Comparison of ENCODE assay signal across 15 mouse cellular contexts in genomic region chr12:90873959-90874358, GRCm38 (mm10).
A peak's percentile ranks its signal among the peaks of the same experiment; 100 is the strongest.
DNase-seq lines count a peak whose midpoint lies in the region; TF ChIP-seq lines count a peak whose summit lies in the region.
"Had no signal": no experiment of that assay in that cellular context is flagged by ENCODE, and none has a peak within 500 bp of the region (broad histone marks: within the 10 kb centered on the region; RNA-seq: fewer than 3 reads in every experiment).

No protein-coding gene starts in this region.

- H3K36me3 ChIP-seq in CH12.LX (replicated peaks in 1 of 2; ENCODE audit: control insufficient read depth in 1 of 2, insufficient read depth in 1 of 2, low read length in 1 of 2): no peaks in the 10 kb centered on the region
- H3K36me3 ChIP-seq: G1E had no signal

- peaks cover 0 to 13% of the 10 kb centered on the region in 2 experiments; a peak in 2 of 4 replicates for H3K4me1 ChIP-seq in CH12.LX (ENCODE audit: control insufficient read depth in 1 of 2, insufficient read depth in 2 of 2)

- no peak overlapping the region for H3K4me2 ChIP-seq in CH12.LX (ENCODE audit: insufficient read depth, low read depth, poor library complexity, severe bottlenecking)

- no peak for TF ChIP-seq CTCF in CH12.LX (conservative IDR thresholded peaks at IDR 0.05 in 1 of 2, IDR thresholded peaks at IDR 0.05 in 1 of 2; ENCODE audit: low read depth in 2 of 2, low read length in 2 of 2)

- TF ChIP-seq RAD21 in CH12.LX (IDR thresholded peaks at IDR 0.05; ENCODE audit: low read depth, low read length): no peak

- DNase-seq in CH12.LX (ENCODE audit: extremely low read depth): peak; percentile 31
- no peak for DNase-seq in layer of hippocampus, adult 9-10 months (ENCODE audit: low spot score)
- DNase-seq: adrenal gland, adult 2 months; adrenal gland, adult 8-10 months; adrenal gland, postnatal 10 days; adrenal gland, postnatal 14 days; adrenal gland, postnatal 25 days; adrenal gland, postnatal 36 days; B cell, adult 2 months; cerebellum, adult 11 months; cerebellum, adult 11-12 months; cerebellum, adult 18-20 months; cerebellum, adult 2 months; cerebellum, adult 8-10 months had no signal

- H3K9ac ChIP-seq in CH12.LX (ENCODE audit: insufficient read depth, low read depth): no peak overlapping the region

- H3K79me2 ChIP-seq in CH12.LX (replicated peaks; ENCODE audit: control insufficient read depth, extremely low read depth, insufficient read depth, poor library complexity, severe bottlenecking): no peaks in the 10 kb centered on the region

- no peaks in the 10 kb centered on the region for H3K27me3 ChIP-seq in CH12.LX (replicated peaks)

- H3K27ac ChIP-seq in CH12.LX (ENCODE audit: insufficient read depth, low read depth): no peak overlapping the region

- in situ Hi-C loops in CH12.LX (cut with MboI; ENCODE audit: low pct_ligation_motif_present, low pct_unique_long_range_greater_than_20kb, low sequenced_read_pairs): no loop called here

- no peaks in the 10 kb centered on the region for H3K9me3 ChIP-seq in CH12.LX (replicated peaks; ENCODE audit: low read length)
- H3K9me3 ChIP-seq: G1E had no signal

- peak; percentile 63 for TF ChIP-seq EP300 in CH12.LX (IDR thresholded peaks at IDR 0.05; ENCODE audit: low read length)

- H3K4me3 ChIP-seq in CH12.LX (replicated peaks in 1 of 3; ENCODE audit: low read depth in 2 of 3, low read length in 2 of 3, poor library complexity in 1 of 3): no peak overlapping the region

- TF ChIP-seq POLR2A in CH12.LX (IDR thresholded peaks at IDR 0.05; ENCODE audit: low read depth, low read length): no peak

- dilution Hi-C loops in CH12.LX (cut with MboI; ENCODE audit: extremely low pct_ligation_motif_present, extremely low pct_unique_long_range_greater_than_20kb, low sequenced_read_pairs): no loop called here

TF ChIP-seq in CH12.LX, 34 proteins besides CTCF, POLR2A, EP300 and RAD21:
- TF ChIP-seq KAT2A (IDR thresholded peaks at IDR 0.05; ENCODE audit: insufficient replicate concordance, low read length) (no peak), MEF2A (IDR thresholded peaks at IDR 0.05; ENCODE audit: borderline replicate concordance, low read depth, low read length) (no peak), SMC3 (IDR thresholded peaks at IDR 0.05; ENCODE audit: low read depth, low read length) (no peak), BHLHE40 (IDR thresholded peaks at IDR 0.05; ENCODE audit: low read depth, low read length) (peak; percentile 27; the same call in 1 of the 2 replicates), IRF4 (IDR thresholded peaks at IDR 0.05; ENCODE audit: low read depth, low read length) (peak; percentile 52; the same call in 1 of the 2 replicates), MXI1 (IDR thresholded peaks at IDR 0.05; ENCODE audit: low read depth, low read length) (no peak), HCFC1 (IDR thresholded peaks at IDR 0.05; ENCODE audit: low read depth, low read length) (no peak), UBTF (IDR thresholded peaks at IDR 0.05; ENCODE audit: low read depth, low read length) (no peak), MAX (IDR thresholded peaks at IDR 0.05; ENCODE audit: low read length) (0 out of 2 replicates have a peak, but pooled peaks have one; percentile 31), MYC (IDR thresholded peaks at IDR 0.05; ENCODE audit: low read depth, low read length) (peak; percentile 52; the same call in 1 of the 2 replicates), TBP (conservative IDR thresholded peaks at IDR 0.05; ENCODE audit: low read depth, low read length) (no peak)
